Mouse (Mus musculus): ENCODE results near the gene Tada1. TPM values are rescaled to one million over a fixed set of nuclear protein-coding genes. Genes with fewer than 3 reads are reported as not detected.

The Tada1 gene
- total and polyA plus RNA-seq, 3 experiments: 34.0 to 36.7 TPM; not detected in 1

DNA sequence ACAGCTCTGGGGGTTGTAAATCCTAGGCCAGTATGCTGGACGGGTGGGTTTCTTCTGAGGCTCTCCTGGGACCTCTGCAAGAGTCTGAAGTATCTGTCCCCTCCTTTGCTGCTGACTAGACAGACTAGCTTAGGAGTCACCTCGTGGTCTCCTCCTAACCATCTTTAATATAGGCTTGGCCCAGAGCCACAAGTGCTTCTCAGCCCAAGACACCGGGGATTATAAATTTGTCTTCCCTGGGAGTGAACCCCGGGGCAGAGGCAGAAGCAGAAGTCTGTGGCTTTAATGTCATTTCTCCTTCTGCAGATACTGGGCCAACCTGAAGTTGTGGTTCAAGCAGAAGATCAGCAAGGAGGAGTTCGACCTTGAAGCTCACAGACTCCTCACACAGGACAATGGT, 2.9 kb downstream of the Tada1 start:
- no peak overlapping the region for H3K9ac ChIP-seq (ENCODE audit: control insufficient read depth, low read depth, low read length, poor library complexity, severe bottlenecking)
- DNase-seq (ENCODE audit: low read depth, low spot score): peak; percentile 65
- peaks cover 3 to 13% of the 10 kb centered on the region in 2 experiments for H3K36me3 ChIP-seq (ENCODE audit: control insufficient read depth in 1 of 2, insufficient read depth in 2 of 2, low read length in 2 of 2)
- no peak overlapping the region for H3K27ac ChIP-seq (ENCODE audit: control insufficient read depth, low read depth, low read length)
- 0 out of 2 replicates have a peak, but pooled peaks have one; percentile 12 for TF ChIP-seq MAX (IDR thresholded peaks at IDR 0.05; ENCODE audit: low read length)
- TF ChIP-seq GABPA (IDR thresholded peaks at IDR 0.05; ENCODE audit: low read depth, low read length): no peak
- no peak for TF ChIP-seq SMC3 (IDR thresholded peaks at IDR 0.05; ENCODE audit: low read depth, low read length)
- TF ChIP-seq TBP (IDR thresholded peaks at IDR 0.05; ENCODE audit: low read depth, low read length): peak; percentile 30; the same call in 1 of the 2 replicates
- no peak for TF ChIP-seq USF2 (IDR thresholded peaks at IDR 0.05; ENCODE audit: borderline replicate concordance in 1 of 2, insufficient read depth in 1 of 2, low read depth in 1 of 2, low read length in 2 of 2)
- no peak for TF ChIP-seq UBTF (IDR thresholded peaks at IDR 0.05; ENCODE audit: borderline replicate concordance, insufficient read depth, low read depth, low read length)
- TF ChIP-seq ETS1 (IDR thresholded peaks at IDR 0.05; ENCODE audit: low read depth, low read length): 0 out of 2 replicates have a peak, but pooled peaks have one; percentile 7
- peaks cover 20% of the 10 kb centered on the region for H3K79me2 ChIP-seq (ENCODE audit: control insufficient read depth, insufficient read depth, low read length, poor library complexity)
- H3K27me3 ChIP-seq (ENCODE audit: control insufficient read depth in 1 of 2, insufficient read depth in 2 of 2, low read length in 2 of 2): no peaks in the 10 kb centered on the region
- H3K4me3 ChIP-seq (ENCODE audit: control insufficient read depth in 1 of 2, insufficient read depth in 1 of 2, low read depth in 2 of 2, low read length in 2 of 2): no peak overlapping the region
- H3K9me3 ChIP-seq (replicated peaks; ENCODE audit: insufficient read depth, low read length): no peaks in the 10 kb centered on the region
- peaks cover 2 to 18% of the 10 kb centered on the region in 2 experiments for H3K4me1 ChIP-seq (ENCODE audit: control insufficient read depth in 1 of 2, insufficient read depth in 2 of 2, low read length in 2 of 2)

DNA sequence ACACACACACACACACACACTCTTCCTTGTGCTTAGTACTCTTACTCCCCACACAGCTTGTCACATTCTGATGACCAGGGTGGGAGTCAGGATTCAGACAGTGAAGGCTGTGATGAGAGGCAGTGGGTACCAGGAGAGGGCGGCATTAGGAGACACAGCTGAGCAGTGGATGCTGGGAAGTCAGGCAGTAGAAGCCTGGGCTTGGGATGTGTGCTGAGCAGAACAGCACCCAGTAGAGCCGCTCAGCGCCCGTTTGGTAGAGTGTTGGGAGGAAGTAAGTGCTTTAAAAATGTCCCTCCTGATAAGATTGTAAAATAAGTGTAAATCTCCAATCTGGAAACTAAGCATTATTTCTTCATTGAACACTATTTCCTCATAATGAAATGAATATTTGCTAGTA, 3.7 kb downstream of the Tada1 start:
- no peaks in the 10 kb centered on the region for H3K9me3 ChIP-seq (replicated peaks; ENCODE audit: insufficient read depth, low read length)
- H3K36me3 ChIP-seq (ENCODE audit: control insufficient read depth in 1 of 2, insufficient read depth in 2 of 2, low read length in 2 of 2): peaks cover 3 to 13% of the 10 kb centered on the region in 2 experiments
- DNase-seq (ENCODE audit: low read depth, low spot score): no peak
- no peaks in the 10 kb centered on the region for H3K27me3 ChIP-seq (ENCODE audit: control insufficient read depth in 1 of 2, insufficient read depth in 2 of 2, low read length in 2 of 2)
- TF ChIP-seq USF1 (IDR thresholded peaks at IDR 0.05; ENCODE audit: low read depth, low read length): no peak
- no peak for TF ChIP-seq MAX (IDR thresholded peaks at IDR 0.05; ENCODE audit: low read length)
- no peak for TF ChIP-seq ZNF384 (IDR thresholded peaks at IDR 0.05; ENCODE audit: low read depth, low read length)
- no peak for TF ChIP-seq ELF1 (IDR thresholded peaks at IDR 0.05; ENCODE audit: low read depth, low read length)
- no peak for TF ChIP-seq NRF1 (IDR thresholded peaks at IDR 0.05; ENCODE audit: insufficient read depth, low read depth, low read length, poor library complexity, severe bottlenecking)
- no peak for TF ChIP-seq KAT2A (conservative IDR thresholded peaks at IDR 0.05; ENCODE audit: low read depth, low read length)
- TF ChIP-seq CHD1 (IDR thresholded peaks at IDR 0.05; ENCODE audit: low read depth, low read length): no peak
- TF ChIP-seq POLR2AphosphoS2 (IDR thresholded peaks at IDR 0.05; ENCODE audit: low read length): no peak
- no peak for TF ChIP-seq ZC3H11A (IDR thresholded peaks at IDR 0.05; ENCODE audit: low read depth, low read length)
- TF ChIP-seq UBTF (IDR thresholded peaks at IDR 0.05; ENCODE audit: borderline replicate concordance, insufficient read depth, low read depth, low read length): no peak
- no peak for TF ChIP-seq BHLHE40 (IDR thresholded peaks at IDR 0.05; ENCODE audit: borderline replicate concordance, low read depth, low read length)
- no peak for TF ChIP-seq USF2 (IDR thresholded peaks at IDR 0.05; ENCODE audit: borderline replicate concordance in 1 of 2, insufficient read depth in 1 of 2, low read depth in 1 of 2, low read length in 2 of 2)
- TF ChIP-seq SMC3 (IDR thresholded peaks at IDR 0.05; ENCODE audit: low read depth, low read length): no peak
- no peak for TF ChIP-seq GATA1 (IDR thresholded peaks at IDR 0.05; ENCODE audit: low read depth, low read length)
- no peak for TF ChIP-seq MYB (IDR thresholded peaks at IDR 0.05; ENCODE audit: low read depth, low read length)
- peaks cover 2 to 18% of the 10 kb centered on the region in 2 experiments for H3K4me1 ChIP-seq (ENCODE audit: control insufficient read depth in 1 of 2, insufficient read depth in 2 of 2, low read length in 2 of 2)
- H3K4me3 ChIP-seq (ENCODE audit: control insufficient read depth in 1 of 2, insufficient read depth in 1 of 2, low read depth in 2 of 2, low read length in 2 of 2): no peak overlapping the region
- no peak overlapping the region for H3K9ac ChIP-seq (ENCODE audit: control insufficient read depth, low read depth, low read length, poor library complexity, severe bottlenecking)
- no peak overlapping the region for H3K27ac ChIP-seq (ENCODE audit: control insufficient read depth, low read depth, low read length)
- H3K79me2 ChIP-seq (ENCODE audit: control insufficient read depth, insufficient read depth, low read length, poor library complexity): peaks cover 20% of the 10 kb centered on the region
